Mouse (Mus musculus) limb, embryonic 10.5 days (tissue): ENCODE data around the gene Lgr4. TPM values are rescaled to one million over a fixed set of nuclear protein-coding genes. Genes with fewer than 3 reads are reported as not detected.
A peak's percentile ranks its signal among the peaks of the same experiment; 100 is the strongest.

Experiments
- DNase-seq: peaks from one replicate; pipeline ENCODE4 v3.0.0-alpha.2; 2017; ENCODE audit warnings: low spot score
- H3K27ac ChIP-seq: fragments of 300-500 bp; sonication (generic); 2 replicates; pipeline ENCODE4 v1.5.1; 2016; ENCODE audit warnings: mild to moderate bottlenecking
- H3K27me3 ChIP-seq: fragments of 300-500 bp; sonication (generic); 2 replicates; pipeline ENCODE4 v1.6.1; 2016; ENCODE audit warnings: low read depth, mild to moderate bottlenecking; ENCODE audit not compliant: poor library complexity, severe bottlenecking
- H3K36me3 ChIP-seq: fragments of 300-500 bp; sonication (generic); 2 replicates; pipeline ENCODE4 v1.6.1; 2016; ENCODE audit warnings: mild to moderate bottlenecking, moderate library complexity
- H3K4me1 ChIP-seq: fragments of 300-500 bp; sonication (generic); 2 replicates; pipeline ENCODE4 v1.6.1; 2016
- H3K4me3 ChIP-seq: fragments of 300-500 bp; sonication (generic); 2 replicates; pipeline ENCODE4 v1.5.1; 2016; ENCODE audit warnings: mild to moderate bottlenecking, moderate library complexity
- H3K9me3 ChIP-seq: fragments of 300-500 bp; sonication (generic); replicated peaks from 2 replicates; pipeline ENCODE4 v1.6.1; 2016; ENCODE audit warnings: mild to moderate bottlenecking
- WGBS: fragments of 180-500 bp; shearing (Covaris S2); methylation state at CpG from one replicate; pipeline ENCODE4 v1.1.7; 2016; 5-methylcytosine and 5-hydroxymethylcytosine counted together
- polyA plus RNA-seq: library from polyadenylated mRNA; unstranded; fragments of >200 nt; fragmentation: Nextera tagmentation; extraction: Ambion mirVana; gene quantifications from 2 replicates; pipeline ENCODE4 v1.2.1, GENCODE M21; 2016

Lgr4 gene
- polyA plus RNA-seq, 1 experiment from 2014 or later, result 10.6 TPM

DNA sequence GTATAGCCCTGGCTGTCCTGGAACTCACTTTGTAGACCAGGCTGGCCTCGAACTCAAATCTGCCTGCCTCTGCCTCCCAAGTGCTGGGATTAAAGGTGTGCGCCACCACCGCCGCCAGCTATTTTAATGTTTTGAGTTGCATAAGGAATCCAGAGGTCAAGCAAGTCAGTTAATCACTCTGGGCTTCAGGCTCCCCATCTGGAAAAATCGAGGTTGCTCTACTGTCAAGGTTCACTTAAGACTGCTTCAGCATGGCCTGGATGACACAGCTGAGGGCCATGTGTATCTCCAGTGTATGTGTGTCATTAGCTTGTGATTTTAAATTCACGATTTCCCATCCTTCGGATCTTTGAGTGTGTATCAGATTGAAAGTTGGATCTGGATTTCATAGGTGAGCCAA, 10.0 kb downstream of the Lgr4 start:
- peaks cover 18% of the 10 kb centered on the region for H3K4me1 ChIP-seq
- 87% methylated on average over 7 of the region's 7 CpGs for WGBS
- no peak overlapping the region for H3K27ac ChIP-seq
- H3K36me3 ChIP-seq, result peaks cover 13% of the 10 kb centered on the region
- H3K4me3 ChIP-seq, result no peak overlapping the region
- DNase-seq, result no peak
- H3K27me3 ChIP-seq, result no peaks in the 10 kb centered on the region
- H3K9me3 ChIP-seq, result no peaks in the 10 kb centered on the region

DNA sequence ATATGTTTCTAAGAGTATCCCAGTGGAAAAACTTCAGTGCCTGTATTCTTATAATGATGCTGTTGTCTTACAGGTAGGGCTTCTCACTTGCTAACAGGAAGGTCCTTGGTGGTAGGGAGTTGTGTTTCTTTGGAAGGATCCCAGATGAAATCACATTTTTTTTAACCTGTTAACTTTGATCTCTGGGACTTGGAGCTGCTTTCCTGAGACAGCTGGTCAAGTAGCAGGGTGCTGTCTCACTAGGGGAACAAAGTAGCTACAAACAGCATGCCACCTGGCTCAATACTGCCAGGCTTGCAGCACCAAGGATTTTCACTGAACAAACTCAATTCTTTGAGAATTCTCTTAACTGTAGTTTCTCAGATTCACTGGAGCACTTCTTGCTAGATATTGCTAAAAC, 10.4 kb downstream of the Lgr4 start:
- Histone ChIP-seq H3K27me3 (no peaks in the 10 kb centered on the region), H3K36me3 (peaks cover 13% of the 10 kb centered on the region), H3K4me3 (no peak overlapping the region), H3K4me1 (peaks cover 23% of the 10 kb centered on the region), H3K9me3 (no peaks in the 10 kb centered on the region), H3K27ac (no peak overlapping the region)
- DNase-seq, result no peak

DNA sequence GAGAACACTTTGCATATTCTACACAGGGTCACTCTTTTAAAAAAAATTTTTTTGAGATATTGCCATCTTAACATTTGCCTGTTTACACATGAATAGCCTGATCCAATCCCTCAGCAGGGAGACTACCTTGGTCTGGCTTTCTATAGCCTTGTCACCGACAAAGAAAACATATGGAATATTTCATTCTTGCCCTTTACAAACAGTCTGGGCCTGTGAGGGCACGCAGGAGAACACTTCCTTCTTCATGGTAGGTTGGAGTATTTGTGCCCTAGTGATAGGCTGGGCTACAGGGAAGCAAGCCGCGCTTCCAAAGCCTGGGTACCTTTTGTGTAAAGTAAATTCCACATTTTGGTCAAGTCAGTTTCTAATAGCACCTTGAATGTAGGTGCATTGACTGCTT, 11.3 kb downstream of the Lgr4 start:
- peaks cover 13% of the 10 kb centered on the region for H3K36me3 ChIP-seq
- no peaks in the 10 kb centered on the region for H3K27me3 ChIP-seq
- 80% methylated on average over 4 of the region's 4 CpGs for WGBS
- no peak for DNase-seq
- H3K9me3 ChIP-seq, result no peaks in the 10 kb centered on the region
- H3K4me3 ChIP-seq, result no peak overlapping the region
- H3K4me1 ChIP-seq, result peaks cover 29% of the 10 kb centered on the region
- no peak overlapping the region for H3K27ac ChIP-seq

DNA sequence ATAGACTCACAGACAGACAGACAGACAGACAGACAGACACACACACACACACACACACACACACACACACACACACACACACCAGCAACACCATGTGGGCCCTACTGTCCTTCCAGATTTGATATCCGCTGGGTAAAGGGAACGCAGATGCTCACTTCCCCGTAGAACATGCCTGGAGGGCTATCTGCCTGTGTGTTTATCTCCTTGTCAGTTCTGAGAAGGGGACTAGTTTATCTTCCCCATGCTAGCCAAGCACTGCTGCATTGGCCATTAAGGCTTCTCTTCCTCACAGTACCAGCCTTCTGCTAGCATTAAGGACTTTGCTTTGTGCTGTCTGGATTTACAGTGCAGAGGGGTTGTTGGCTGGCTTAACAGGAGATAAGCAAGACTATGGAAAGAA, 11.8 kb downstream of the Lgr4 start:
- no peaks in the 10 kb centered on the region for H3K9me3 ChIP-seq
- H3K27ac ChIP-seq, result no peak overlapping the region
- no peaks in the 10 kb centered on the region for H3K27me3 ChIP-seq
- peaks cover 29% of the 10 kb centered on the region for H3K4me1 ChIP-seq
- peaks cover 13% of the 10 kb centered on the region for H3K36me3 ChIP-seq
- DNase-seq, result no peak
- 53% methylated on average over 3 of the region's 3 CpGs for WGBS
- no peak overlapping the region for H3K4me3 ChIP-seq

DNA sequence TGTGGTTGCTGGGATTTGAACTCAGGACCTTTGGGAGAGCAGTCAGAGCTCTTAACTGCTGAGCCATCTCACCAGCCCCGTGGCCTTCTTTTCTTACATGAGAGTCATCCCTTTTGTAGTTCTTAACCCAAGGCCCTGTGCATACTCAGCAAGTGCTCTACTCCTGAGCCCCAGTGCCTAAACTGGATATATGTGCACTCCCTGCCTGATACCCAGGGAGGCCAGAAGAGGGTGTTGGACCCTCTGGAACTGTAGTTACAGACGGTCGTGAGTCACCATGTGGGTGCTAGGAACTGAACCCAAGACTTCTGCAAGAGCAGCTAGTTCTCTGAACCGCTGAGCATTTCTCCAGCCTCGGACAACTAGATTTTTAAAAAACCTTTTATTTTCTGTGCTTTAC, 12.9 kb downstream of the Lgr4 start:
- 94% methylated on average over 5 of the region's 5 CpGs for WGBS
- peaks cover 29% of the 10 kb centered on the region for H3K4me1 ChIP-seq
- no peaks in the 10 kb centered on the region for H3K27me3 ChIP-seq

DNA sequence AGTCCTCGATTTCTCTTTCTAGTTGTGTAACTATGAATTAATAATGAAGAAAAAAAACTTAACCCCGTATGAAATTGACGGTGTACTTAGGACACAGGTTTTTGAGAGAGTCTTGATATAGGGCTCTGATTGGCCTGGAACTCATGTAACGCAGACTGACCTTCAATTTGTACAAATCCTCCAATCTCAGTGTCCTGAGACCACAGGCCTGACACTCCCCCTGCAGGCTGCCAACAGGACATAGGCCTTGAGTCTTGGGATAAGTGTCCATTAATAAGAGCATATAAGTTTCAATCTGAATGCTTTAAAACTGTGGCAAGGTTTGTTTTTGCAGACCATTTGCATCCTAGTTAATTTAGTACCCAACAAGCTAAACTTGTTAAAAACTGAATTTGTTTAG, 13.3 kb downstream of the Lgr4 start:
- no peaks in the 10 kb centered on the region for H3K27me3 ChIP-seq
- no peak for DNase-seq
- no peaks in the 10 kb centered on the region for H3K9me3 ChIP-seq
- H3K4me3 ChIP-seq, result no peak overlapping the region
- H3K27ac ChIP-seq, result no peak overlapping the region
- peaks cover 10% of the 10 kb centered on the region for H3K36me3 ChIP-seq
- WGBS, result 94% methylated on average over 4 of the region's 4 CpGs
- H3K4me1 ChIP-seq, result peaks cover 29% of the 10 kb centered on the region

More for the DNA sequence above, 12.9 kb downstream of the Lgr4 start:
- no peak for DNase-seq
- H3K4me3 ChIP-seq, result no peak overlapping the region
- no peaks in the 10 kb centered on the region for H3K9me3 ChIP-seq
- no peak overlapping the region for H3K27ac ChIP-seq
- peaks cover 13% of the 10 kb centered on the region for H3K36me3 ChIP-seq

DNA sequence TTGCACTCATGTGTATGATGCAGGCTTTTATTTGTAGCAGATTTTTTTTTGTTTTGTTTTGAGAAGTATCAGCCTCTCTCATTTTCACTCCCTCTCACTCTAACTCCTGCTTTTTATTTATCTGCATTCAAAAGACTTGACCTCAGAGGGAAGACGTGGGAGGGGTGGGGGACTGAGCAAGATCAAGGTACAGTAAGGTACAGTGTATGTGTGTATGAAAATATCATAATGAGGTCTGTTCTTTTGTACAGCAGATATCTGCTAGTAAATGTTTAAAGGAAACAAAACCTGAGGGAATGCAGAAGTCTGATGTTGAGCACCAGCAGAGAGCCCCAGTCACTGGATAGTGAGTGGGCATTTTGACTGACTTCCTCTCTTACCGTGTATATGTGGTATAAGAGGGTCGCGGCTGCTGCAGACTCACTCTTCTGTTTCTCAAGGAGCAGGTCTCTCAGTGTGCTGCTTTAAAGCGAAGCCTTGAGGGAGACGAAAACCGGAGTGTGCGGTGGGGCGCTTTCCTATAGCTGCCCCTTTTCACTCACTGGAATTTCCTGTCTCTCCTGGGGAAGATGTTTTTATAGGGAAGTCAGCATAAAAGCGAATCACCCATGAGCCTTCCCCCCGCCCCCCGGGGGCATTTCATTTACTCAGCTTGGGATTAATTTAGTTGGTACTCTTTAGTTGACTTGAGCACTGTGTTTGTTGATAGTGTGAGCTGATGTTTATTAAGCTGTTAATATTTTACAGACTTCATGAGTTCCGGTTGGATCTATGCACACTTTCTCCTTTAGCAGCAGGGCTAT, 14.7 kb downstream of the Lgr4 start:
- H3K4me1 ChIP-seq, result peaks cover 36% of the 10 kb centered on the region
- H3K27me3 ChIP-seq, result no peaks in the 10 kb centered on the region
- no peaks in the 10 kb centered on the region for H3K9me3 ChIP-seq
- no peak for DNase-seq
- peaks cover 3% of the 10 kb centered on the region; the same call in 1 of the 2 replicates for H3K36me3 ChIP-seq
- no peak overlapping the region for H3K4me3 ChIP-seq
- WGBS, result 62% methylated on average over 13 of the region's 13 CpGs
- 0 out of 2 replicates have a peak overlapping the region, but pooled peaks have one; percentile 36 for H3K27ac ChIP-seq

DNA sequence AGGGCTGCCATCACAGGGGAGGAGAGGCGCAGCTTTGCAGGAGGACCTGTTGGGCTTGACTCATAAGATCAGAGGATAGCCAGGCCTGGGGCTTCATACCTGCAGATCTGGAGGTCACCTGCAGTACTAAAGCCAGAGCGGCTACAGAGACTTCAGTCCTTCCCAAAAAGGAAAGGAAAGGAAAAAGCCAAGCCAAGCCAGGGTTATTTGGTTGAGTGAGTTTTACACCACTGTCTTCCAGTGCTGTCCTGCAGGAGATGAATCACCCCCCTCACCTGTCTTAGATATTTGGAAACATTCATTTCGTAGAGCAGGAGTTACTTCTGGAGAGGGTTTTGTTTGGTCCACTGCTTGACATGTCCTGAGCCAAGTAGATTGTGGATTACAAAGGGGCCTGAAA, 15.7 kb downstream of the Lgr4 start:
- H3K4me3 ChIP-seq, result no peak overlapping the region
- no peaks in the 10 kb centered on the region for H3K27me3 ChIP-seq
- 68% methylated on average over 3 of the region's 3 CpGs for WGBS
- peaks cover 3% of the 10 kb centered on the region; the same call in 1 of the 2 replicates for H3K36me3 ChIP-seq
- H3K9me3 ChIP-seq, result no peaks in the 10 kb centered on the region
- no peak overlapping the region for H3K27ac ChIP-seq
- H3K4me1 ChIP-seq, result peaks cover 36% of the 10 kb centered on the region
- DNase-seq, result no peak

DNA sequence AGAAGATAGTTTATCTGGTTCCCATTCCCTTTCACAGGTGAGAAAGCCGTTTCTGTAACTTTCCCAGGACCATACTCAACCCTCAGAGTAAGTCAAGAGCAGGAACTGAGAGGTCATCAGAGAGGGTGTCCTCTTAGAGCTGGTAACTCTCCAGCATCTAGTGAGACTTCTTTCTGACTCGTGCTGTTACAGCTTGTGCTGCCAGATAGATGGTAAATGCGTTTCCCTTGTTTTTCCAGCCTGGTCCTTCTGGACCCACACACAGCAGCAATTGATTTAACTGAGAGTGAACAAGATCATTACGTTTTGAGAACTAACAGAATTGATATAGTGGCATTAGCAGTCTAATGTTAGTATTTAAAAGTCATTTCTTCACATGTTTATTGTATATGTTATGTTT, 16.6 kb downstream of the Lgr4 start:
- H3K9me3 ChIP-seq, result no peaks in the 10 kb centered on the region
- no peaks in the 10 kb centered on the region for H3K27me3 ChIP-seq
- DNase-seq, result no peak
- 75% methylated on average over 4 of the region's 4 CpGs for WGBS
- no peak overlapping the region for H3K4me3 ChIP-seq
- no peak overlapping the region for H3K27ac ChIP-seq
- H3K36me3 ChIP-seq, result peaks cover 5% of the 10 kb centered on the region; the same call in 1 of the 2 replicates
- peaks cover 32% of the 10 kb centered on the region for H3K4me1 ChIP-seq

DNA sequence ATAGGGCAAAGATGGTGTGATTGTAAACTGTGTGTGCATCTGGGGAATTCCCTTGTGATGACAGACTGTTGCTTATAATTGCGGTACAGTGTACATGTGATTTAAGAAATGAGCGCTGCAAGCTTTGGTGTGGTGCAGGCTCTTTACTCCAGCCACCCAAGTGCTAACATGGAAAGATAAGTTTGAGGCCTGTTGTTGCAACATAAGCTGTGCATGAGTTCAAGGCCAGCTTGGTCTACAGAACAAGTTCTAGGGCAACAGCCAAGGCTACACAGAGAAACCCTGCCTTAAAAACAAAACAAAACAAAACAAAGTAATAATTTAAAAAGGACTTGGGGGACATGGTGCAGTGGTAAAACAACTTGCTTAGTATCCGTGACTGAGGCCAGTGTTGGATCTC, 17.7 kb downstream of the Lgr4 start:
- Histone ChIP-seq H3K27ac (no peak overlapping the region), H3K4me1 (peaks cover 30% of the 10 kb centered on the region), H3K36me3 (peaks cover 5% of the 10 kb centered on the region; the same call in 1 of the 2 replicates), H3K4me3 (no peak overlapping the region), H3K27me3 (no peaks in the 10 kb centered on the region), H3K9me3 (no peaks in the 10 kb centered on the region)
- DNase-seq, result no peak
- 93% methylated on average over 3 of the region's 3 CpGs for WGBS

DNA sequence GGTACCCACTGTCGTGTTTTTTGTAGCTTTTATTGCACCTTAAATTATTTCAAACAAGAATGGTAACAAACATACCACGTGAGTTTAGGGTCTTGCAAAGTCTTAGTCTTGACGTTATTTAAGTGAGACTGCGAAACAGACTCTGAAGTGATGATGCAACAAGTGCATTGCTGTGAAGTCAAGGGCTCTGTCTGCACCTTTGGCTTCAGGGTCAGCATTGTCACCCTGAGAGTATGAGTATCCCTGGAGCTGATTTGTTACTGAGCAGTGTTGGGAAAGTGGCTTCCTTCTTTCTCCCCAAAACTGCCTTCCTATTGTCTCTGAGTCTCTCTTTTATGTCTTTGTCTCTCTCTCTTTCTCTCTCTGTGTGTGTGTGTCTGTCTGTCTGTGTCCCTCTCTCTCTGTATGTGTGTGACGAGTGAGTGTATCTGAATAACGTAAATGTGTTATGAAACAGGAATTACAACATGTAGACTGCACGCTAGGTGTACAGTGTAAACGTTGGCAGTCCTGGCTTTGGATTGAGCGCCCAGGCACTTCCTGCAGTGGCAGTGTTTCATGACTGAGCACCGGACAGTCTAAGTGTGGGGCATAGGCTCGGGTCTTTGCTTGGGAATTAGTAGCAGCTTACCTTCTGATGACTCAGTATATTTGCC, 18.4 kb downstream of the Lgr4 start:
- Histone ChIP-seq H3K4me3 (no peak overlapping the region), H3K27ac (no peak overlapping the region), H3K9me3 (no peaks in the 10 kb centered on the region), H3K36me3 (0 out of 2 replicates have a peak, but pooled peaks cover 2% of the 10 kb centered on the region), H3K4me1 (peaks cover 30% of the 10 kb centered on the region), H3K27me3 (no peaks in the 10 kb centered on the region)
- no peak for DNase-seq
- 87% methylated on average over 11 of the region's 11 CpGs for WGBS

DNA sequence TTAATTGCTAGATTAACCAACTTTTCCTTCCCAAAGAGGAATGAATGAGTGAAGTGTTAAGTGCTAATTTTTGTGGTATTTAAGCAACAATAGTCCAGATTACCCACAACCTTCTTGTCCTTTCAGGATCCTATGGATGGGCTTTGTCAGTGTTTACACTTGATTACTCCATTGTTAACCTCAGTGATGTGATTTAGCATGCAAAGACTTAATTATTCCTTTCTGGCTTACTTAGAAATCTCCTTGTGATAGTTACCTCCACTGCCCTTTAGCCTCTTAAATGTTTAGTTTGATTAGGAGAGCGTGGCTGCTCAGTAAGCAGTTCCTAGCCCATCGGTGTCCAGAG, 18.9 kb downstream of the Lgr4 start:
- WGBS, result 51% methylated on average over 2 of the region's 2 CpGs
- Histone ChIP-seq H3K27me3 (no peaks in the 10 kb centered on the region), H3K9me3 (no peaks in the 10 kb centered on the region)

DNA sequence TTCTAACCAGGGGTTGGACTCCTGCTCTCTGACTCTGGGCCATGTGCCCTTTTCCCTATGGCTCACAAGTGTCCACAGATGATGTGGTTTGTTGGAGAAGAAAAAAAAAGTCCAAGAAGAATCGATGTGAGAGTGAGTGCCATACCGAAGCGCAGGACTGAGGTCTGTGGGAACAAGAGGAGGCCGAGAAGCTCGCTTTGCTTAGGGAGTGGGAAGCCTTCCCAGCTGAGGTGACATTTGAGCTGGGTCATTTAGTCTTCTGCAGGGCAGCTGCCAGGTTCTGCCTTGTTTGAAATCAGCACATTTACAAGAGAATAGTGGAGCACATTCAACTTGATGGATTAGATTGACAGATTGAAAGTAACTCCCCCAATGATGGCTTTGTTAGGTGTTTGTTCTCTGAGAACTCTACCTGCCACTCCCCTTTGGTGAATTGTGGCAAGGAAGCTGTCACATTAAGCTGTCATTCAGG, 24.6 kb downstream of the Lgr4 start:
- no peak overlapping the region for H3K4me3 ChIP-seq
- DNase-seq, result no peak
- no peaks in the 10 kb centered on the region for H3K27me3 ChIP-seq
- H3K9me3 ChIP-seq, result no peaks in the 10 kb centered on the region
- H3K27ac ChIP-seq, result no peak overlapping the region
- H3K36me3 ChIP-seq, result 0 out of 2 replicates have a peak, but pooled peaks cover 2% of the 10 kb centered on the region
- H3K4me1 ChIP-seq, result peaks cover 4% of the 10 kb centered on the region; the same call in 1 of the 2 replicates
- 16% methylated on average over 5 of the region's 5 CpGs for WGBS

More for the DNA sequence above, 18.9 kb downstream of the Lgr4 start:
- no peak overlapping the region for H3K4me3 ChIP-seq
- no peak overlapping the region for H3K27ac ChIP-seq
- 0 out of 2 replicates have a peak, but pooled peaks cover 2% of the 10 kb centered on the region for H3K36me3 ChIP-seq
- peaks cover 28% of the 10 kb centered on the region for H3K4me1 ChIP-seq
- DNase-seq, result no peak
